Mouse (Mus musculus): ENCODE results near the gene Accsl. TPM values are rescaled to one million over a fixed set of nuclear protein-coding genes. Genes with fewer than 3 reads are reported as not detected.

The Accsl gene
- polyA plus RNA-seq, 1 experiment from 2014 or later = not detected

GRCm38 (mm10) chr2:93880981-93881380 lies 12.0 kb upstream of the Accsl start:
- TF ChIP-seq EP300 (optimal IDR thresholded peaks at IDR 0.05) (no peak), CTCF (IDR thresholded peaks at IDR 0.05; ENCODE audit: low read depth) (no peak)
- no peak overlapping the region for H3K27ac ChIP-seq (replicated peaks)
- 34% methylated on average over 3 of the region's 3 CpGs for WGBS
- no peak overlapping the region for H3K9ac ChIP-seq (ENCODE audit: low read length)
- no peak for DNase-seq (ENCODE audit: low spot score)
- ATAC-seq (ENCODE audit: low FRiP score, low TSS enrichment) = no peak
- H3K4me1 ChIP-seq (replicated peaks; ENCODE audit: control insufficient read depth, insufficient read depth) = no peaks in the 10 kb centered on the region; the same call in 1 of the 2 replicates
- H3K27me3 ChIP-seq (ENCODE audit: control insufficient read depth, insufficient read depth, low read length) = no peaks in the 10 kb centered on the region
- no peaks in the 10 kb centered on the region for H3K36me3 ChIP-seq (ENCODE audit: control insufficient read depth, insufficient read depth, low read length)
- H3K9me3 ChIP-seq (ENCODE audit: control insufficient read depth, low read length) = no peaks in the 10 kb centered on the region
- no peak overlapping the region for H3K4me2 ChIP-seq (replicated peaks; ENCODE audit: low read depth)
- H3K4me3 ChIP-seq (ENCODE audit: low read depth, low read length) = no peak overlapping the region

- ATAC-seq (ENCODE audit: low FRiP score, low TSS enrichment) = peak; percentile 33; the same call in 1 of the 2 replicates
- H3K36me3 ChIP-seq (ENCODE audit: control insufficient read depth, insufficient read depth, low read length) = no peaks in the 10 kb centered on the region
- 50% methylated on average over 8 of the region's 8 CpGs for WGBS
These were observed 11.5 kb upstream of the Accsl start for GRCm38 (mm10) chr2:93880450-93880849.

DNA sequence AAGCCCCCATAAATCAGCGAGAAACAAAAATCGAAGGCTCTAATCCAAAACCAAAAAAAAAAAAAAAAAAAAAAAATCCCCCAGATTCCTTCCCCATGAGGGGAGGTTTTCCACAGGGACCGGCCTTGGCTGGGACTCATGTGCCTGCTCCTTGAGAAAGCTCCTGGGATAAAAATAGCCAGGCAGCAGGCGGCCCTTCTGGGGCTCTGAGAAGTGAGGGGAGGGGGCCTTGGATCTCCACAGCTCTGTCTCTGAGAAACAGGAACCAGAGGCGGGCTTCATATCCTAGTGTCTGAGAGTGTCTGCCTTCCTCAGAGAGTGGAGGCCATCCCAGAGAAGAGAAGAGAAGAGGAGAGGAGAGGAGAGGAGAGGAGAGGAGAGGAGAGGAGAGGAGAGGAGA lies 8.0 kb upstream of the Accsl start:
- DNase-seq (ENCODE audit: low spot score) (no peak), ATAC-seq (ENCODE audit: low FRiP score, low TSS enrichment) (peak; percentile 8; the same call in 1 of the 2 replicates)
- no peak overlapping the region for H3K4me2 ChIP-seq (replicated peaks; ENCODE audit: low read depth)
- H3K27me3 ChIP-seq (ENCODE audit: control insufficient read depth, insufficient read depth, low read length) = no peaks in the 10 kb centered on the region
- no peak overlapping the region for H3K27ac ChIP-seq (replicated peaks)
- no peaks in the 10 kb centered on the region for H3K36me3 ChIP-seq (ENCODE audit: control insufficient read depth, insufficient read depth, low read length)
- H3K9me3 ChIP-seq (ENCODE audit: control insufficient read depth, low read length) = no peaks in the 10 kb centered on the region
- WGBS = 22% methylated on average over 5 of the region's 5 CpGs
- no peak for TF ChIP-seq CTCF (IDR thresholded peaks at IDR 0.05; ENCODE audit: low read depth)
- no peak for TF ChIP-seq EP300 (optimal IDR thresholded peaks at IDR 0.05)
- no peaks in the 10 kb centered on the region; the same call in none of the 2 replicates for H3K4me1 ChIP-seq (replicated peaks; ENCODE audit: control insufficient read depth, insufficient read depth)
- H3K4me3 ChIP-seq (ENCODE audit: low read depth, low read length) = no peak overlapping the region
- H3K9ac ChIP-seq (ENCODE audit: low read length) = no peak overlapping the region

More at GRCm38 (mm10) chr2:93880450-93880849, 11.5 kb upstream of the Accsl start:
- Histone ChIP-seq H3K4me1 (replicated peaks; ENCODE audit: control insufficient read depth, insufficient read depth) (no peaks in the 10 kb centered on the region; the same call in 1 of the 2 replicates), H3K4me3 (ENCODE audit: low read depth, low read length) (no peak overlapping the region), H3K4me2 (replicated peaks; ENCODE audit: low read depth) (no peak overlapping the region), H3K27ac (replicated peaks) (no peak overlapping the region), H3K9me3 (ENCODE audit: control insufficient read depth, low read length) (no peaks in the 10 kb centered on the region), H3K27me3 (ENCODE audit: control insufficient read depth, insufficient read depth, low read length) (no peaks in the 10 kb centered on the region), H3K9ac (ENCODE audit: low read length) (no peak overlapping the region)
- no peak for TF ChIP-seq CTCF (IDR thresholded peaks at IDR 0.05; ENCODE audit: low read depth)
- no peak for TF ChIP-seq EP300 (optimal IDR thresholded peaks at IDR 0.05)
- no peak for DNase-seq (ENCODE audit: low spot score)

DNA sequence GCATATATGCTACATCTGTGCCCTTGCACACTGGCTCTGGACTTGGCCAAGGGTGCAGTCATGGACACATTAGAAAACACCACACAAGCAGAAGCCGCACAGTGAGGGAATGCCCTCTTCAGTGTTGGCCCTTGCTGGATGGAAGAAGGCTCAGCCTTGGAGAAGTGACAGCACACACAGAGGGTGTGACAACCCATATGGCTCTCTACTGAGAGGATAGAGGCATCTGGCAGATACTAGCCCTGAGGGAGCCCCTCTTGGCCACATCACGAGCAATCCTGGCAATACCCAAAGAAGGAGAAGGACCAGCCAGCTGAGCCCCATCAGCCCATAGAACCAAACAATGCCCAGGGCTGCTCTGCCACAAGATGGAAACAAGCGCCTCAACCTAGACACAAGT lies 5.6 kb upstream of the Accsl start:
- Histone ChIP-seq H3K27ac (replicated peaks) (no peak overlapping the region; the same call in 1 of the 2 replicates), H3K27me3 (ENCODE audit: control insufficient read depth, insufficient read depth, low read length) (no peaks in the 10 kb centered on the region), H3K9ac (ENCODE audit: low read length) (no peak overlapping the region), H3K4me1 (replicated peaks; ENCODE audit: control insufficient read depth, insufficient read depth) (no peaks in the 10 kb centered on the region; the same call in none of the 2 replicates), H3K36me3 (ENCODE audit: control insufficient read depth, insufficient read depth, low read length) (no peaks in the 10 kb centered on the region), H3K4me2 (replicated peaks; ENCODE audit: low read depth) (no peak overlapping the region), H3K9me3 (ENCODE audit: control insufficient read depth, low read length) (no peaks in the 10 kb centered on the region), H3K4me3 (ENCODE audit: low read depth, low read length) (no peak overlapping the region)
- no peak for TF ChIP-seq CTCF (IDR thresholded peaks at IDR 0.05; ENCODE audit: low read depth)
- TF ChIP-seq EP300 (optimal IDR thresholded peaks at IDR 0.05) = no peak
- ATAC-seq (ENCODE audit: low FRiP score, low TSS enrichment) (peak; percentile 48; the same call in 1 of the 2 replicates), DNase-seq (ENCODE audit: low spot score) (no peak)
- 90% methylated on average over 3 of the region's 3 CpGs for WGBS

DNA sequence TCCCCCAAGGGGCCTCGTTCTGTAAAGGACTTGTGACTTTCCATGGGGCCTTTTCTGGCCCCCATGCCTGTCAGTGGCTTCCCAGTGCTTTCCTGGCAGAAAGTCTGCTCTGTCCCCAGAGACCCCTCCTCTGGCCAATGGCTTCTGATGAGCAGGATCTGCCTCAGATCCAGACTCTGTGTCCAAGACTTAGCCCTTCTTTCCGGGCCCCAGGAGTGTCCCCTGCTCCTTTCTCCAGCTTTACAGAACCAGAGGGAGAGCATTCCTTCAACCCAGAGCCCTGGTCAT lies 5.2 kb upstream of the Accsl start:
- TF ChIP-seq CTCF (IDR thresholded peaks at IDR 0.05; ENCODE audit: low read depth) (no peak), EP300 (optimal IDR thresholded peaks at IDR 0.05) (no peak)
- H3K9ac ChIP-seq (ENCODE audit: low read length) = no peak overlapping the region
- no peak overlapping the region for H3K4me3 ChIP-seq (ENCODE audit: low read depth, low read length)
- H3K4me2 ChIP-seq (replicated peaks; ENCODE audit: low read depth) = no peak overlapping the region
- no peaks in the 10 kb centered on the region for H3K36me3 ChIP-seq (ENCODE audit: control insufficient read depth, insufficient read depth, low read length)
- peak overlapping the region; percentile 49; the same call in 1 of the 2 replicates for H3K27ac ChIP-seq (replicated peaks)
- H3K9me3 ChIP-seq (ENCODE audit: control insufficient read depth, low read length) = no peaks in the 10 kb centered on the region
- no peaks in the 10 kb centered on the region; the same call in none of the 2 replicates for H3K4me1 ChIP-seq (replicated peaks; ENCODE audit: control insufficient read depth, insufficient read depth)
- DNase-seq (ENCODE audit: low spot score) = no peak
- no peak for ATAC-seq (ENCODE audit: low FRiP score, low TSS enrichment)
- H3K27me3 ChIP-seq (ENCODE audit: control insufficient read depth, insufficient read depth, low read length) = no peaks in the 10 kb centered on the region
- WGBS = 30% methylated on average over 2 of the region's 2 CpGs

- no peak overlapping the region for H3K9ac ChIP-seq (ENCODE audit: low read length)
- 19% methylated on average over 11 of the region's 12 CpGs for WGBS
These were observed 4.7 kb upstream of the Accsl start for GRCm38 (mm10) chr2:93873449-93874226.

More at GRCm38 (mm10) chr2:93873449-93874226, 4.7 kb upstream of the Accsl start:
- no peaks in the 10 kb centered on the region; the same call in none of the 2 replicates for H3K4me1 ChIP-seq (replicated peaks; ENCODE audit: control insufficient read depth, insufficient read depth)
- H3K4me2 ChIP-seq (replicated peaks; ENCODE audit: low read depth) = no peak overlapping the region
- H3K9me3 ChIP-seq (ENCODE audit: control insufficient read depth, low read length) = no peaks in the 10 kb centered on the region
- H3K36me3 ChIP-seq (ENCODE audit: control insufficient read depth, insufficient read depth, low read length) = no peaks in the 10 kb centered on the region
- H3K4me3 ChIP-seq (ENCODE audit: low read depth, low read length) = no peak overlapping the region
- ATAC-seq (ENCODE audit: low FRiP score, low TSS enrichment) (no peak), DNase-seq (ENCODE audit: low spot score) (no peak)
- peak overlapping the region; percentile 49 for H3K27ac ChIP-seq (replicated peaks)
- H3K27me3 ChIP-seq (ENCODE audit: control insufficient read depth, insufficient read depth, low read length) = no peaks in the 10 kb centered on the region
- TF ChIP-seq EP300 (optimal IDR thresholded peaks at IDR 0.05) = no peak
- TF ChIP-seq CTCF (IDR thresholded peaks at IDR 0.05; ENCODE audit: low read depth) = no peak

Measured in stomach, postnatal 0 days (tissue).